Comparison of ENCODE assay signal across 22 mouse cellular contexts in genomic region chr6:118381234-118381633, GRCm38 (mm10).
"Had no signal": no experiment of that assay in that cellular context is flagged by ENCODE, and none has a peak within 500 bp of the region (broad histone marks: within the 10 kb centered on the region; RNA-seq: fewer than 3 reads in every experiment).

No protein-coding gene starts in this region.

- H3K27ac ChIP-seq: left cerebral cortex, adult 2 months; limb, embryonic 12.5 days; limb, embryonic 15.5 days; liver, embryonic 14.5 days; macrophage; midbrain, embryonic 12.5 days; midbrain, embryonic 15.5 days; neural tube, embryonic 13.5 days; stomach, embryonic 15.5 days had no signal

- H3K4me1 ChIP-seq: stomach, embryonic 15.5 days had no signal

- DNase-seq: kidney, adult 8-10 months; kidney, postnatal 14 days; kidney, postnatal 4 days; layer of hippocampus, postnatal 36 days; liver, postnatal 0 days; lung, embryonic 14.5 days; retina, postnatal 1 day; right cerebral cortex, postnatal 25 days; spleen, adult 18-20 months; thymus, adult 18-20 months; thymus, postnatal 36 days had no signal

- H3K4me3 ChIP-seq: left cerebral cortex, adult 2 months; limb, embryonic 12.5 days; limb, embryonic 15.5 days; midbrain, embryonic 12.5 days; midbrain, embryonic 15.5 days; myocyte; neural tube, embryonic 13.5 days; stomach, embryonic 15.5 days had no signal

- H3K9me3 ChIP-seq: limb, embryonic 12.5 days; limb, embryonic 15.5 days; midbrain, embryonic 12.5 days; midbrain, embryonic 15.5 days; neural tube, embryonic 13.5 days; stomach, embryonic 15.5 days had no signal

- H3K27me3 ChIP-seq: midbrain, embryonic 12.5 days; midbrain, embryonic 15.5 days; neural tube, embryonic 13.5 days had no signal

- ATAC-seq: liver, postnatal 0 days; lung, postnatal 0 days; midbrain, embryonic 15.5 days had no signal

- H3K9ac ChIP-seq: limb, embryonic 12.5 days; limb, embryonic 15.5 days; liver, embryonic 14.5 days; liver, postnatal 0 days; lung, embryonic 14.5 days; midbrain, embryonic 12.5 days; midbrain, embryonic 15.5 days; neural tube, embryonic 13.5 days; stomach, embryonic 15.5 days had no signal
